24 mouse cellular contexts compared by ENCODE assay signal in the genomic region with DNA sequence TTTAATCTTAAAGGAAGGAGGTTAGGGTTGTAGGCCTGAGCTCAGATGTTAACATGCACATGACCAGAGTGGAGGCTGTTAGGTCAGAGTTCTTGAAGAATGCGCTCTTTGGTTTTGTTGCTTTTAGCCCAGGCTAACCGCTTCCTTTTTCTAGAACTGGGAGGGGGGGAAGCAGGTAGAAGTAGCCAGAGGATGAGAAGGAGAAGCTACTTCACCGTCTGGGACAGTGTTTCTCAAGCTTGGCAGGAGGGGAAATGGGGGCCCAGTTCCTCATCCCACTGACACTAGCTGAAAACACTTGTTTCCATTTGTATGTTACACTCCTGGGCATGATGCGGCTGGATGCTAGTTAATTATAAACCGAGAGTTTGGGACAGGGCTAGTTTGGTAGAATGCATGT. TPM values are rescaled to one million over a fixed set of nuclear protein-coding genes. Genes with fewer than 3 reads are reported as not detected.
DNase-seq lines count a peak whose midpoint lies in the region; ATAC-seq and TF ChIP-seq lines count a peak whose summit lies in the region.
"Had no signal": no experiment of that assay in that cellular context is flagged by ENCODE, and none has a peak within 500 bp of the region (broad histone marks: within the 10 kb centered on the region; RNA-seq: fewer than 3 reads in every experiment).

No protein-coding gene starts in this region.

- TF ChIP-seq CTCF in forebrain, postnatal 0 days (IDR thresholded peaks at IDR 0.05; ENCODE audit: low read depth), result no peak

- no peak for DNase-seq in heart, embryonic 10.5 days (ENCODE audit: low spot score)
- DNase-seq in heart, postnatal 4 days, result no peak
- no peak for DNase-seq in liver, embryonic 11.5 days (ENCODE audit: low spot score)
- no peak for DNase-seq in embryo, embryonic 9.5 days (ENCODE audit: extremely low spot score)
- no peak for DNase-seq in forebrain, postnatal 0 days
- DNase-seq: adrenal gland, postnatal 14 days; cerebellum, postnatal 14 days; kidney, postnatal 36 days; lung, adult 2 months; thymus, adult 2 months had no signal

- no peaks in the 10 kb centered on the region for H3K27me3 ChIP-seq in heart, embryonic 10.5 days (ENCODE audit: insufficient read depth, poor library complexity, severe bottlenecking)
- no peaks in the 10 kb centered on the region for H3K27me3 ChIP-seq in liver, embryonic 16.5 days (ENCODE audit: control insufficient read depth, insufficient read depth, low read depth, low read length)
- H3K27me3 ChIP-seq in liver, embryonic 11.5 days (replicated peaks; ENCODE audit: control insufficient read depth, insufficient read depth, low read length), result no peaks in the 10 kb centered on the region
- no peaks in the 10 kb centered on the region for H3K27me3 ChIP-seq in forebrain, postnatal 0 days (ENCODE audit: insufficient read depth, low read length)
- H3K27me3 ChIP-seq: embryonic facial prominence, embryonic 13.5 days; forebrain, embryonic 13.5 days; hindbrain, embryonic 15.5 days; intestine, embryonic 15.5 days; limb, embryonic 13.5 days; neural tube, embryonic 15.5 days had no signal

- H3K4me1 ChIP-seq in heart, embryonic 10.5 days, result peaks cover 42% of the 10 kb centered on the region
- H3K4me1 ChIP-seq in liver, embryonic 16.5 days (ENCODE audit: control insufficient read depth, low read depth, low read length), result peaks cover 15% of the 10 kb centered on the region
- H3K4me1 ChIP-seq in liver, embryonic 11.5 days (replicated peaks; ENCODE audit: control insufficient read depth, insufficient read depth, low read length), result 0 out of 2 replicates have a peak, but pooled peaks cover 3% of the 10 kb centered on the region
- no peaks in the 10 kb centered on the region for H3K4me1 ChIP-seq in forebrain, postnatal 0 days (ENCODE audit: insufficient read depth)
- H3K4me1 ChIP-seq: hindbrain, embryonic 15.5 days; intestine, embryonic 15.5 days had no signal

- no peak overlapping the region for H3K4me3 ChIP-seq in heart, embryonic 10.5 days
- H3K4me3 ChIP-seq in liver, embryonic 16.5 days (ENCODE audit: low read depth, low read length), result no peak overlapping the region
- no peak overlapping the region for H3K4me3 ChIP-seq in liver, embryonic 11.5 days (ENCODE audit: low read depth, low read length)
- no peak overlapping the region for H3K4me3 ChIP-seq in forebrain, postnatal 0 days (ENCODE audit: low read depth, low read length)
- H3K4me3 ChIP-seq: embryonic facial prominence, embryonic 13.5 days; erythroblast, embryonic 14.5 days; forebrain, embryonic 13.5 days; hindbrain, embryonic 15.5 days; intestine, embryonic 15.5 days; limb, embryonic 13.5 days; neural tube, embryonic 15.5 days had no signal

- H3K27ac ChIP-seq in heart, embryonic 10.5 days, result 0 out of 2 replicates have a peak overlapping the region, but pooled peaks have one; percentile 60
- peak overlapping the region; percentile 34; the same call in 1 of the 2 replicates for H3K27ac ChIP-seq in liver, embryonic 16.5 days (ENCODE audit: low read length)
- no peak overlapping the region for H3K27ac ChIP-seq in liver, embryonic 11.5 days (ENCODE audit: low read depth, low read length)
- no peak overlapping the region for H3K27ac ChIP-seq in forebrain, postnatal 0 days (ENCODE audit: low read depth, low read length)
- H3K27ac ChIP-seq: embryonic facial prominence, embryonic 13.5 days; forebrain, embryonic 13.5 days; hindbrain, embryonic 15.5 days; intestine, embryonic 15.5 days; limb, embryonic 13.5 days; macrophage; neural tube, embryonic 15.5 days; stomach, postnatal 0 days had no signal

- ATAC-seq in liver, embryonic 16.5 days (ENCODE audit: low read depth), result 0 out of 2 replicates have a peak, but pooled peaks have one; percentile 2
- ATAC-seq in liver, embryonic 11.5 days (replicated peaks; ENCODE audit: low FRiP score), result no peak
- peak; percentile 70 for ATAC-seq in common myeloid progenitor, adult 5-6 weeks (replicated peaks; ENCODE audit: low read depth, poor library complexity, severe bottlenecking)
- peak; percentile 44; the same call in 1 of the 2 replicates for ATAC-seq in monocyte, adult 5-6 weeks (replicated peaks; ENCODE audit: insufficient number of reproducible peaks, low FRiP score, low TSS enrichment, poor library complexity, severe bottlenecking)
- ATAC-seq in forebrain, postnatal 0 days, result no peak
- ATAC-seq: CD4-positive, CD25-positive, alpha-beta regulatory T cell, adult 4 months; forebrain, embryonic 13.5 days had no signal

- WGBS in heart, embryonic 10.5 days, result 85% methylated on average over 5 of the region's 5 CpGs
- 49% methylated on average over 5 of the region's 5 CpGs for WGBS in liver, embryonic 16.5 days (ENCODE audit: insufficient replicate concordance)
- 66% methylated on average over 5 of the region's 5 CpGs for WGBS in liver, embryonic 11.5 days
- WGBS in forebrain, postnatal 0 days, result 88% methylated on average over 5 of the region's 5 CpGs

- no peaks in the 10 kb centered on the region for H3K36me3 ChIP-seq in heart, embryonic 10.5 days
- H3K36me3 ChIP-seq in liver, embryonic 16.5 days (ENCODE audit: control insufficient read depth, insufficient read depth), result no peaks in the 10 kb centered on the region
- H3K36me3 ChIP-seq in liver, embryonic 11.5 days (ENCODE audit: control insufficient read depth, insufficient read depth, low read length), result no peaks in the 10 kb centered on the region
- no peaks in the 10 kb centered on the region for H3K36me3 ChIP-seq in forebrain, postnatal 0 days (ENCODE audit: insufficient read depth)
- H3K36me3 ChIP-seq: embryonic facial prominence, embryonic 13.5 days; hindbrain, embryonic 15.5 days; intestine, embryonic 15.5 days; limb, embryonic 13.5 days; neural tube, embryonic 15.5 days had no signal

- H3K4me2 ChIP-seq in liver, embryonic 16.5 days (ENCODE audit: low read depth, low read length), result no peak overlapping the region
- H3K4me2 ChIP-seq in liver, embryonic 11.5 days, result no peak overlapping the region
- no peak overlapping the region for H3K4me2 ChIP-seq in forebrain, postnatal 0 days (ENCODE audit: low read depth)
- H3K4me2 ChIP-seq: embryonic facial prominence, embryonic 13.5 days; forebrain, embryonic 13.5 days; hindbrain, embryonic 15.5 days; intestine, embryonic 15.5 days; limb, embryonic 13.5 days; midbrain, embryonic 11.5 days; neural tube, embryonic 15.5 days had no signal

- no peaks in the 10 kb centered on the region for H3K9me3 ChIP-seq in heart, embryonic 10.5 days
- H3K9me3 ChIP-seq in liver, embryonic 16.5 days (replicated peaks; ENCODE audit: control insufficient read depth, low read length), result no peaks in the 10 kb centered on the region
- no peaks in the 10 kb centered on the region for H3K9me3 ChIP-seq in liver, embryonic 11.5 days (ENCODE audit: control insufficient read depth, low read length)
- no peaks in the 10 kb centered on the region for H3K9me3 ChIP-seq in forebrain, postnatal 0 days (ENCODE audit: low read length)
- H3K9me3 ChIP-seq: embryonic facial prominence, embryonic 13.5 days; forebrain, embryonic 13.5 days; hindbrain, embryonic 15.5 days; intestine, embryonic 15.5 days; limb, embryonic 13.5 days; neural tube, embryonic 15.5 days had no signal

- no peak overlapping the region for H3K9ac ChIP-seq in liver, embryonic 16.5 days (ENCODE audit: low read depth, low read length)
- H3K9ac ChIP-seq in liver, embryonic 11.5 days (ENCODE audit: low read depth, low read length), result no peak overlapping the region
- no peak overlapping the region for H3K9ac ChIP-seq in forebrain, postnatal 0 days
- H3K9ac ChIP-seq: embryonic facial prominence, embryonic 13.5 days; forebrain, embryonic 13.5 days; hindbrain, embryonic 15.5 days; intestine, embryonic 15.5 days; limb, embryonic 13.5 days; neural tube, embryonic 15.5 days had no signal

RNA-seq across cellular contexts. Expression of a gene that starts 8.2 kb away (rescaled TPM):
- polyA plus RNA-seq in heart, embryonic 10.5 days (2016; fragmentation: Nextera tagmentation; extraction: Ambion mirVana), result 18.7 and 23.1 TPM in 2 replicates
- 10 to 100 TPM; 26.3 to 28.0 TPM for total RNA-seq in heart, postnatal 4 days (2021)
- 6.0 and 6.4 TPM in 2 replicates for polyA plus RNA-seq in liver, embryonic 16.5 days (2015; fragmentation: Nextera tagmentation; extraction: Ambion mirVana)
- 18.2 TPM in 2 replicates for polyA plus RNA-seq in liver, embryonic 11.5 days (2014; fragmentation: Nextera tagmentation; extraction: Ambion mirVana)
- total RNA-seq in common myeloid progenitor, adult 5-6 weeks (2017), result 19.0 and 27.6 TPM in 2 replicates
- 21.8 to 25.5 TPM (median 22.6 TPM) in 3 replicates for total RNA-seq in monocyte, adult 5-6 weeks (2017)
- 73.8 and 86.0 TPM in 2 replicates for total RNA-seq in forebrain, postnatal 0 days (2014; rRNA removed)
- polyA plus RNA-seq in forebrain, postnatal 0 days (2015; fragmentation: Nextera tagmentation; extraction: Ambion mirVana), result 45.1 and 47.0 TPM in 2 replicates

RNA-seq across cellular contexts. Expression of a gene that starts 52.8 kb away (rescaled TPM):
- 1.2 and 1.7 TPM in 2 replicates for polyA plus RNA-seq in heart, embryonic 10.5 days (2016; fragmentation: Nextera tagmentation; extraction: Ambion mirVana)
- 1 to 10 TPM; 5.7 to 6.1 TPM for total RNA-seq in heart, postnatal 4 days (2021)
- polyA plus RNA-seq in liver, embryonic 16.5 days (2015; fragmentation: Nextera tagmentation; extraction: Ambion mirVana), result 0.11 TPM in 1 of 2 replicates, not detected in the other
- 0.66 and 0.69 TPM in 2 replicates for polyA plus RNA-seq in liver, embryonic 11.5 days (2014; fragmentation: Nextera tagmentation; extraction: Ambion mirVana)
- total RNA-seq in common myeloid progenitor, adult 5-6 weeks (2017), result 0.09 TPM in 1 of 2 replicates, not detected in the other
- not detected in 3 replicates for total RNA-seq in monocyte, adult 5-6 weeks (2017)
- total RNA-seq in forebrain, postnatal 0 days (2014; rRNA removed), result 19.2 and 22.4 TPM in 2 replicates
- 2.8 and 3.0 TPM in 2 replicates for polyA plus RNA-seq in forebrain, postnatal 0 days (2015; fragmentation: Nextera tagmentation; extraction: Ambion mirVana)
- polyA plus RNA-seq: CD4-positive, CD25-positive, alpha-beta regulatory T cell, adult 4 months; erythroblast, embryonic 14.5 days; macrophage had no signal

RNA-seq across cellular contexts. Expression of a gene that starts 57.0 kb away (rescaled TPM):
- 177 and 217 TPM in 2 replicates for polyA plus RNA-seq in heart, embryonic 10.5 days (2016; fragmentation: Nextera tagmentation; extraction: Ambion mirVana)
- 10 to 100 TPM; 41.7 to 42.7 TPM for total RNA-seq in heart, postnatal 4 days (2021)
- polyA plus RNA-seq in liver, embryonic 16.5 days (2015; fragmentation: Nextera tagmentation; extraction: Ambion mirVana), result 96.9 and 142 TPM in 2 replicates
- polyA plus RNA-seq in liver, embryonic 11.5 days (2014; fragmentation: Nextera tagmentation; extraction: Ambion mirVana), result 358 and 423 TPM in 2 replicates
- 300 and 305 TPM in 2 replicates for total RNA-seq in common myeloid progenitor, adult 5-6 weeks (2017)
- 146 to 287 TPM (median 257 TPM) in 3 replicates for total RNA-seq in monocyte, adult 5-6 weeks (2017)
- total RNA-seq in forebrain, postnatal 0 days (2014; rRNA removed), result 15.0 and 44.3 TPM in 2 replicates
- 292 and 386 TPM in 2 replicates for polyA plus RNA-seq in forebrain, postnatal 0 days (2015; fragmentation: Nextera tagmentation; extraction: Ambion mirVana)
- polyA plus RNA-seq: erythroblast, embryonic 14.5 days had no signal

Comparison
In these comparisons a context has a peak if more than half of its experiments do, and no peak if none do; other contexts are left out.
1. H3K27ac ChIP-seq: peak in heart, embryonic 10.5 days (single experiment) and liver, embryonic 16.5 days (single experiment); none in liver, embryonic 11.5 days (single experiment) and forebrain, postnatal 0 days (single experiment).
2. ATAC-seq: peak in liver, embryonic 16.5 days (single experiment), common myeloid progenitor, adult 5-6 weeks (single experiment) and monocyte, adult 5-6 weeks (single experiment); none in liver, embryonic 11.5 days (single experiment) and forebrain, postnatal 0 days (single experiment).